Mouse (Mus musculus): ENCODE measurements around the gene Gm6588.

Gene Gm6588

DNA sequence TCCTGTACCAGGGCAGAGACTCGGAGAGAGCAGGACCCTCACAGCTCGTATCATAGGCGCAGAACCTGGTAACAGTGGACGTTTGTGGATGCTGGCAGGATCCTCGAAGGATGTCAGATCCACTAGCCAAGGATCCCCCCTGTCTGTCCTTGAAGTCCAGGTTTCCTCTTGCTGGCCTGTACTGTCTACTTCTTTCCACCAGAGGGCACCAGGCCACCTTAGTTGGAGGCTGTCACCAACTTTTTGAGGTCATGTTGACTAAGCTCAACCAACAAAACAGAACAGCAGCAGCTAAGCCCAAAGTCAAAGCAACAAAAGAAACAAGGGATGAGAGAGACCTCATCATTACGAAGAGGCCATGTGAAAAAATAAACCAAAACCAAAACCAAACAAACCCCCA lies 20.9 kb downstream of the Gm6588 start:
- no peak for DNase-seq (ENCODE audit: low read depth, low spot score)

DNA sequence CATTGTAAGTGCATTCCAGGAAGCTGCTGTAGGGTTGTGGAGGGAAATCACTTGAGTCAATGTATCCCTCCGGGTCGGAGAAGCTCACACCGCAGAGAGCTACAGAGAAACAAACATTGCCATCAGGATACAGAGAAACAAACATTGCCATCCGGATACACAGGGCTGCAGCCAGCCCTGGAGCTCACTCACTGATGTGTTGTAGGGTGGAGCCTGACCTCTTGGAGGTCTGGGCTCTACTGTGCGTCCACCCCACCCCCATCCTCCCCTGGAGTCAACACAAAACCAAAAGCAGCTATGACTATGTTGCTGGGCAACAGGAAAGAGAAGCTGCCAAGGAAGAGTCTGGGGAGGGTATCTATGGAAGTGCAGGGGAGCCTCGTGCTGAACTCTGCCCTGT lies 24.2 kb downstream of the Gm6588 start:
- no peak for DNase-seq (ENCODE audit: low read depth, low spot score)

DNA sequence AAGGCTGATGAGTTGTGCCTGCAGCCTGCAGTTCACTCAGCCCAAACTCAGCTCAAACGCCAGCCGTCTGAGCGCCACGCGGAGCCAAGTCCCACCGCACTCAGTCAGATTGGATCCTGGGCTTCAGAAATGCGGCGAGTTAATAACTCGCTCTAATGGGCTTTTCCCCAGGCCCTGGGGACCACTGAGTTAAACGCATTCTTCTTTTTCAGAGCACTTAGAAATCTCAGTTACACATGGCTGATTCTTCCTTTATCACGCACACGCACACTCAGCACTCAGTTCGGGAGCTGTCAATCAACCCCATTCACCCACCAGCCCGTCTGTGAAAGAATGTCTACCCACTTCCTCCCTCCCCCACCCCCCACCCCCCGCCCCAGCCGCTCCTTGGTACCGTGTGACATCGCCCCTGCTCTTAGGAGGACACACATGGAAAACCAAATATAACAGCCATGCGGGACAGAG lies 32.8 kb downstream of the Gm6588 start:
- no peak for DNase-seq (ENCODE audit: low read depth, low spot score)

DNA sequence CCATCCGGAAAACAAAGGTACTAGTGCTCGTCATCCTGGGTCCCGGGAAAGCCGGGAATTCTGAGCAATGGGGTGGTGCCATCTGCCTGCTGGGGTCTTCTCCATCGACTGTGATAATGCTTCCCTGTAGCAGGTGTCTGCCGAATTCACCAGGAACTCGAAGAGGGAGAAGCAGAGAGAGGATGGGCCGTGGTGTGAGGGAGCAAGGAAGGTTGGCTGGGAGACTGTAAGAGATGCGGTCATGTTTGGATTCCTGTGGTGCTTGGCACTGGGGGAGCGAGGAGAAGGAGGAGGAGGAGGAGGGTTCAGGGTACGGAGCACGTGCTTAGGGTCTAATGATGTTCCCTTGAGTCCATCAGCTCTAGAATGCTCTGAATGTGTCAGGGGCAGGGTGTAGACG lies 33.3 kb downstream of the Gm6588 start:
- DNase-seq (ENCODE audit: low read depth, low spot score) = no peak

DNA sequence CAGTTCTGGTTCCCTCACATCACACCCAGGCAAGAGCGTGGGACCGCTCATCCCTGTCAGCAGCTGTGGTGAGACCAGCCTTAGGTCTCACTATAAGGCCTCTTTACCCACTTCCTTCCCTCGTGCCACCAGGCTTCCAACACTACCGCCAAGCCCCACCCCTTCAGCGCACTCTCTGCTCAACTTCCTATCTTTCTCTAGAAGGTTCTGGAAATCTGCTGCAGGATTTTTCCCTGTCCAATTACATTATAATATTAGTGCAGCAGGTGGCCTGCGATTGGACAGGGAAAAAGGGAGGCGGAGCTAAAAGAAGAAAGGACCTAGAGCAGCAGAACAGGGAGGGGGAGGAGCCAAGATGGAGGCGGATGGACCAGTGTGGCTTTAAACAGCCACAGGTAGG lies 33.8 kb downstream of the Gm6588 start:
- DNase-seq (ENCODE audit: low read depth, low spot score) = no peak

DNA sequence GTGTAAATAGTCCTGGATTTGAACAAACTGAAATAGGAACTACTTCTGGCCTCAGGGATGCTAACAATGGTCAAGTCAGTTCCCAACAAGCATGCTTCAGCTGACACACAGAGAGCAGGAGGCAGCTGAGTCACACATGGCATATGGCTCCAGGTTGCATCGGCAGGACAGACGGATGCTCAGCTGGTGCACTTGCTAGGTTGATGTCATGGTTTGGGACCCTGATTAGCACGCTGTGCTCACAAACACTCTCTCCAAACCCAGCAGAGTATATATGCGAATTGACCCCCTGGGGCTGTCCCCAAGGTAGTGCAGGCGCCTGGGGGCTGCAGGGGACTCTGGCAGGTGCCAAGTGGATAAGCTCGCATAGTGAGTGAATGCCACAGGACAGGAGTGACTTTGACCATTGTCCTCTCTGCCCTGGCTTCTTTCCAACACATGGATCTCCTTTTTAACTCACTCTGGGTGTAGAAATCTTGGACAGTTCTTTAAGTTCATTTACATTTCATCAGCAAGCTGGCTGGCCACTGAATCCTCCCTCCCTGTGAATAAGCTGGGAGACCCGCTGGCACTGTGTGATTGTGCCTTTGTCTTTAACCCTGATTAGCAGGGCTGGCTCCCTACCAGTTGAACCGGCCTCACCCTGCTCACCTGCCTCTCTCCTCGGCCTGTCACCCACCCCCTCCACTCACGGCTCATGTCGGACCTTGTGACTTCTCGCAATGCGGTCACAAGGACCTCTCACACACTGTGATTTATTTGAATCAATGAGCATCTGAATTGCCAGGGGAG lies 35.9 kb downstream of the Gm6588 start:
- DNase-seq (ENCODE audit: low read depth, low spot score) = no peak

DNA sequence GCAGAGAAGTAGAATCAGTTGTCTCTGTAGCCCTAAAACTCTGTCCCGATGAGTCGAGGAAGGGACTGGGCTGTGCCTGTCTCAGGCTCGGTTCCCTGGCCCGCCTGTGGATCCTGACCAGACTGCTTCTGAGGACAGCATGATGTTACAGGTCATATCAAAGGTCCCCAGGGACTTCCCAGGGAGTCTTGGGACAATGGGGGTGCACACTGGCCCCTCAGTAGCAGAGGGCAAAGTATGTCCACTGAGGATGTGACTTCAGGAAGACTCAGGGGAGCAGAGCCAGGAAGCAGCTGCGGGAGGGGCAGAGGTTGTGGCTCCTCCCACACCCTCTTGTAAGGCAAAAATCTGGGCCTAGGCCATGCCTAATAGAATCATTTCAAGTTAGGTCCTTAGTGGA lies 37.2 kb downstream of the Gm6588 start:
- DNase-seq (ENCODE audit: low read depth, low spot score) = no peak

DNA sequence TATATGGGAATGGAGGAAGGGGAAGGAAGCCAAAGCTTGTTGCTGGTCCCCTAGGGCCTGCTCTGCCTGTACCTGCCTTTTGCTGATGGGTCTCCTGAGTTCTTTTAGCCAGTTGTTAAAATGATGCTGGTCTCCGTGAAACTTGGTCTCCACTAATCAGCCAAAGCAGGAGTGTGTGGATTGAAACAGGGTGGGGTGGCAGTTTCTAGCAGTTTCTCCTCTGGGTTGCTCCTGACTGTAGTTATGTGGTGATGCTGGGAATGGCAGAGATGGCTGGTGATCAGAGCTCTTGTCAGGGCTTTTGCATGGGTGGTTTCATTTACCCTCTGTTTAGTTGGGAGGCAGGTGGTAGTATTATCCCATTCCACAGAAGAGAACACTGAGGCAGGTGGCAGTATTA lies 38.3 kb downstream of the Gm6588 start:
- DNase-seq (ENCODE audit: low read depth, low spot score) = no peak

DNA sequence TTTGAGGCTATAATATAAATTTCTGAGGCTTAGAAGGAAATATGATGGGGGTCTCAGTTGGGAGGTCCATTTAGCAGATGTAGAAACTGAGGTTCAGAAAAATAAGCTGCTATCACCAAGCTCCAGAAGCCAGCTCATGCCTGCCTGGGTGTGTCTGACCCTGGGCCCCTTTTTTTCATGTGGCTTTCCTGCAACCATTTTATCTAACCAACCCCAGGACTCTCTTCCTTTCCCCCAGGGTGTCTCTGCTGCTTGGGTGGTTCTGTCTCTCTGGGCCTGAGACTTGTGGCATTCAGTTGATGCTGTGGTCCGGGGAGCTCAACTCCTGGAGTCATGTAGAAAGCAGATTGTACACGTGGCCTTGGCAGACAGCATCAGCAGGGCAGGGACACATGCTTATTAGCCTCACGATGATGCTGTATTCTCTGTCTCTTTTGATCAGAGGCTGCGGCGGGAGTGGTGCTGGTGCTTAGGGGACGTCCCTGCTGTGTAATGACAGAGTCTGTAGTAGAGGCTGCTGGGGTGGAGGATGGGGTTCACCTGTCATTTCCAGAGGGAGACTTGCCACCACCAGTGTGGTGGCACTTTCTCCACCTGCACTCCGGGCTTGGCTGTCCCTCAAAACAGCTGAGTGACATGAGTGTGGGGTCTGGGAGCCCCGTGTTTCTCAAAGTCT lies 39.0 kb downstream of the Gm6588 start:
- DNase-seq (ENCODE audit: low read depth, low spot score) = no peak

DNA sequence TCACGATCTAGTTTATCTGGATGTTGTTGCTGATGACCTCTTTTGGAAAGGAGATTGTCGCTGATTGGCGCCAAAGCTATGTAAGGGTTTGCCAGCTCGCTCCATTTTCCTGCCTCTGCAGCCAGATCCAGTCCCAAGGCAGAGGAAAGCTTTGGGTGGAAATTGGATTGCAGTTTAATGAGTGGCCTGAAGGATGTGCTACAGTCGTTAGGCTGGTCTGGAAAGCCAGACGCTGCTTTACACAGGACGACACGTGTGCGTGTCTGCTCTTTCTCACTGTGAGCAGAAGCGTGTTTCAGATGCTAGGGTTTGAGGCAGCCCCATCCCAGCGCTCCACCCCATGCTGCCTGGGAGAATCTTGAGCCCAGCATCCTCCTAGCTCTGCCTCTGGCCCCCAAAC lies 42.3 kb downstream of the Gm6588 start:
- DNase-seq (ENCODE audit: low read depth, low spot score) = no peak

DNA sequence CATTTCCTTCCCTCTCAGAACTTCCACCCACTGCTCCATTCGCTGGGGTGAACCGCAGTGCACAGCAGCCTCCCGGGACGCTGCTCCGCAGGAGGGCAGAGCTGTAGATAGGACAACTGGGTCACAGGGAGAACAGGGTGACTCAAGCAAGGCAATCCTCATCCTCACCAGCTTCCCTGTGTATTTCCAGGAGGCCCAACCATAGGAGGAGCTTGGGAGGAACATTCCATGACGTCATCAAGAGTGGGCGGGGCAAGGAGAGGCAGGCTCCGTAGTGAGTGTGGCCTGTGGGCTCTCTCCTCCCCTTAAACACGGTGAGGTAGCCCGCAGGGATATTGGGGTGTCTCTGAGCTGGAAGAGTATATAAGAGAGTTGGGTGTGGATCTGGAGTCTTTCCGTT lies 44.3 kb downstream of the Gm6588 start:
- DNase-seq (ENCODE audit: low read depth, low spot score) = no peak

DNA sequence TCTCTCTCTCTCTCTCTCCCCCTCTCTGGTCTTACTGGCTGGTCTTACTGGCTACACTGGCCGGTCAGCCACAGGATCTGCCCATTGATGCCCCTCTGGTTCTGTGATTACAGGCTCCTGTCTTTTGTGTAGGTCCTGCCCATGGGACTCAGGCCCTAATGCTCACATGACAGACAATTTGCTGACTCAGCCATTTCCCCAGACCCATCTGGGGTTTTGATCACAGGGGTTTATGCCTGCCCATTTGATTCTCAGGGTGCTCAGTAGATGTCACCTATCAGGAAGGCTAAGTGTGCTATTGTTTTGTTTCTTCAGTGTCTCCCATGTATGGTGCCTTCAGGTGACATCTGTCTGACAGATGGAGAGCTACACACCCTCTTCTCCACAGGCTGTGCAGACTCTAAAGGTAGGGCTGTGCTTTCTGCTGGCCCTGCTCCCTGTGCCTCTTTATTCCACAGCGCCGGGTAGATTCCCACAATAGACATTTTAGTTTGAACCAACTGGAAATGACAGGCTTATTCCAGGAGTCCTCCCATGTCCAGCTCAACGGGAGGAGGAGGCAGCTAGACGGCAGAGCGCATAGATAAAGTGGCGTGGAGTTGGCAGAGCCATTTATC lies 47.6 kb downstream of the Gm6588 start:
- no peak for DNase-seq (ENCODE audit: low read depth, low spot score)

DNA sequence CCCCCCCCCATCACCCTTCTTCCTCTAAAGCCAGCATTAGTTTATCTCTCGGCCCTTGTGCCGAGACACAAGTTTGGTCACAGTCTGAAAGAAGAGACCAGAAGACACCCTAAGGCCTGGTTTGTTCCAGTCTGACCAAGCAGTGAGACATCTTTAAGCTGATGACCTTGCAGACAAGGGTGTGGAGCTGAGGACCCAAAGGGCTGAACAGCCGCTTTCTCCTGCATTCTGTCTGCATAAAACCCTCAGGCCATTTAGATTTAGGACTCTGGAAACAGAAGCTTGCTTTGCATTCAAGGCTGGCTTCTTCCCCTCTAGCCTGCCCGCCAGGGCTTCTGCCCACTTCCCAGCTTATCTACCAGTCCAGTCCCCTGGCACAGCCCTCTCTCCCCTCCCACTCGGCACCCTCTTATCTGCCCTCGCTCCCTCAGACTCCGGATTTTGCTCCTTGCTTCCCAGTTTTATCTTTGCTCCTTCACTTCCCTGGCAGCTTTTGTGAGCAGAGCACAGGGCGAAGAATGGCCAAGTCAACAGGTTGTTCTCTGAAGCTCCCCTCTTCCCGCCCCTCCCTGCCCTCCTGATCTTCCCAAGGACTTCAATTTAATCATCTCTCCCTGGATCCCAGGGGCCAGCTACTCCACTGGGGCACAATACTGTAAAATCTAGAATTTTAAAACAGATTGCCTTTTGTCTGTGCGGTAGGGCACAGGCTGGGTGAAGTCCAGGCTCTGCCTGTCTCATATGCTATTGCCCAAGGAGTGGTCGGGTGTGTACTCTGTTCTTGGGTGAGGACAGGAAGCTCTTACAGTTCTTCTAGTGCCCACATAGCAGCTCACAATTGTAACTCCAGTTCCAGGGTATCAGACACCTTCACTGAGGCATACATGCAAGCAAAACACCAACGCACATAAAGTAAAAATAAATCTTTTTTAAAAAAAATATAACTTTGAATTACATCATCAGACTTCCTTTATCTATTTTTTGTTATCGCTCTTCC lies 50.0 kb downstream of the Gm6588 start:
- no peak for DNase-seq (ENCODE audit: low read depth, low spot score)

DNA sequence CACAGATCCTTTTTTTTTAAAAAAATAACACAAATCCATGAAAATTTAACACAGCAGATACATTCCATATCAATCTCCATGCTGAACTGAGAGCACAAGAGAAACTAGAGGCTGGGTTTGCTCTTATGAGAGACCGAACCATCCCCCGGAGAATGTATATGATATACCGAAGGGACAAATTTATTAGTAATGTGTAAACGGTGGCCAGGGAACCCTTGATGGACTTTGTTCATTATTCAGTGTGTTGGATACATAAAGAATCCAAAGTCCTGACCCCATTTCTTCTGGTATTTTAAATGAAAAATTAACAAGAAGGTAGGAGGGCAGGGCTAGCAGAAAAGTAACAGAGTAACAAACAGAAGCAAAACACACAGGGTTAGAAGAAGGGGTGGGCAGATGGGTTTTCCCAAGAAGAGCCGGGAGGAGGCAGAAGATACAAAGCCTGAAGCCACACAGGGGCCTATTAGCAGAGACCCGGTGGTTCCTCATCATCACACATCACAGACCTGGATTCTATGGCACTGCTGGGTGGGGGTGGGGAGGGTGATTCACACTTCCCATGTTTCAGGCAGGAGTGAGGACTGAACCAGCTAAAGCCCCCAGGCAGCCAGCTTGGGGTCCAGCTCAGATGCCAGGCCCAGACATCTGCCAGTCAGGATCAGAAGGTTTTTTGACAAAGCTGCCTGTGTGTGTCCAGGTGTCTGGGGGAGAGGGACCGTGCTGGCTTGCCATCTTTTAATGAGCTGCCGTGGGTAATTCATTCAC lies 50.9 kb downstream of the Gm6588 start:
- DNase-seq (ENCODE audit: low read depth, low spot score) = no peak
